Mouse (Mus musculus): Measurements from ENCODE around the gene BC028528. TPM values are rescaled to one million over a fixed set of nuclear protein-coding genes. Genes with fewer than 3 reads are reported as not detected.

BC028528 gene
- polyA plus RNA-seq, 1 experiment, result 1.5 TPM

GRCm38 (mm10) chr3:95889664-95890063, 2.1 kb downstream of the BC028528 start:
- H3K36me3 ChIP-seq (ENCODE audit: control insufficient read depth, insufficient read depth, low read length), result no peaks in the 10 kb centered on the region
- H3K27me3 ChIP-seq (ENCODE audit: control insufficient read depth, insufficient read depth, low read length), result no peaks in the 10 kb centered on the region
- no peak overlapping the region for H3K27ac ChIP-seq (ENCODE audit: insufficient read depth, low read depth, low read length)
- peaks cover 18% of the 10 kb centered on the region; the same call in 1 of the 2 replicates for H3K4me1 ChIP-seq (ENCODE audit: control insufficient read depth, insufficient read depth, insufficient read length, low read length)
- no peak for TF ChIP-seq POLR2A (IDR thresholded peaks at IDR 0.05; ENCODE audit: low read depth, low read length)
- no peak for TF ChIP-seq CTCF (IDR thresholded peaks at IDR 0.05; ENCODE audit: extremely low read depth, insufficient read length, insufficient replicate concordance, low read depth, low read length)
- no peak overlapping the region for H3K4me3 ChIP-seq (ENCODE audit: low read depth, low read length)
- WGBS, result 71% methylated on average over 3 of the region's 3 CpGs

GRCm38 (mm10) chr3:95887596-95887995, 4.2 kb downstream of the BC028528 start:
- H3K27me3 ChIP-seq (ENCODE audit: control insufficient read depth, insufficient read depth, low read length), result no peaks in the 10 kb centered on the region
- H3K4me1 ChIP-seq (ENCODE audit: control insufficient read depth, insufficient read depth, insufficient read length, low read length), result peaks cover 21% of the 10 kb centered on the region; the same call in 1 of the 2 replicates
- no peaks in the 10 kb centered on the region for H3K36me3 ChIP-seq (ENCODE audit: control insufficient read depth, insufficient read depth, low read length)
- WGBS, result 36% methylated on average over 4 of the region's 4 CpGs
- TF ChIP-seq POLR2A (IDR thresholded peaks at IDR 0.05; ENCODE audit: low read depth, low read length) (peak; percentile 77; the same call in 1 of the 2 replicates), CTCF (IDR thresholded peaks at IDR 0.05; ENCODE audit: extremely low read depth, insufficient read length, insufficient replicate concordance, low read depth, low read length) (no peak)
- H3K4me3 ChIP-seq (ENCODE audit: low read depth, low read length), result no peak overlapping the region
- H3K27ac ChIP-seq (ENCODE audit: insufficient read depth, low read depth, low read length), result no peak overlapping the region

- H3K27me3 ChIP-seq (ENCODE audit: control insufficient read depth, insufficient read depth, low read length), result no peaks in the 10 kb centered on the region
- no peak overlapping the region for H3K4me3 ChIP-seq (ENCODE audit: low read depth, low read length)
- TF ChIP-seq POLR2A (IDR thresholded peaks at IDR 0.05; ENCODE audit: low read depth, low read length) (peak; percentile 26; the same call in 1 of the 2 replicates), CTCF (IDR thresholded peaks at IDR 0.05; ENCODE audit: extremely low read depth, insufficient read length, insufficient replicate concordance, low read depth, low read length) (no peak)
- H3K4me1 ChIP-seq (ENCODE audit: control insufficient read depth, insufficient read depth, insufficient read length, low read length), result peaks cover 24% of the 10 kb centered on the region; the same call in 1 of the 2 replicates
- peak overlapping the region; percentile 92 for H3K27ac ChIP-seq (ENCODE audit: insufficient read depth, low read depth, low read length)
- H3K36me3 ChIP-seq (ENCODE audit: control insufficient read depth, insufficient read depth, low read length), result no peaks in the 10 kb centered on the region
- 38% methylated on average over 5 of the region's 5 CpGs for WGBS
Observed at GRCm38 (mm10) chr3:95884400-95884799, 7.4 kb downstream of the BC028528 start.

- WGBS, result 2% methylated on average over 24 of the region's 24 CpGs
- peak overlapping the region; percentile 75 for H3K4me3 ChIP-seq (ENCODE audit: low read depth, low read length)
- no peaks in the 10 kb centered on the region for H3K27me3 ChIP-seq (ENCODE audit: control insufficient read depth, insufficient read depth, low read length)
- no peak for TF ChIP-seq POLR2A (IDR thresholded peaks at IDR 0.05; ENCODE audit: low read depth, low read length)
- peak; percentile 73; the same call in 1 of the 2 replicates for TF ChIP-seq CTCF (IDR thresholded peaks at IDR 0.05; ENCODE audit: extremely low read depth, insufficient read length, insufficient replicate concordance, low read depth, low read length)
- H3K36me3 ChIP-seq (ENCODE audit: control insufficient read depth, insufficient read depth, low read length), result no peaks in the 10 kb centered on the region
- H3K27ac ChIP-seq (ENCODE audit: insufficient read depth, low read depth, low read length), result peak overlapping the region; percentile 84
- H3K4me1 ChIP-seq (ENCODE audit: control insufficient read depth, insufficient read depth, insufficient read length, low read length), result peaks cover 23% of the 10 kb centered on the region; the same call in 1 of the 2 replicates
Observed at GRCm38 (mm10) chr3:95882816-95883425, 8.9 kb downstream of the BC028528 start.

GRCm38 (mm10) chr3:95881979-95882815, 9.6 kb downstream of the BC028528 start, which contains the start of gene Ciart:
TSS of gene Ciart (minus strand) at chr3:95882251.
- Histone ChIP-seq H3K4me1 (ENCODE audit: control insufficient read depth, insufficient read depth, insufficient read length, low read length) (peaks cover 17% of the 10 kb centered on the region; the same call in 1 of the 2 replicates), H3K4me3 (ENCODE audit: low read depth, low read length) (peak within 1 kb of the TSS; percentile 75), H3K27me3 (ENCODE audit: control insufficient read depth, insufficient read depth, low read length) (no peaks in the 10 kb centered on the region), H3K27ac (ENCODE audit: insufficient read depth, low read depth, low read length) (peak within 1 kb of the TSS; percentile 84), H3K36me3 (ENCODE audit: control insufficient read depth, insufficient read depth, low read length) (no peaks in the 10 kb centered on the region)
- TF ChIP-seq CTCF (IDR thresholded peaks at IDR 0.05; ENCODE audit: extremely low read depth, insufficient read length, insufficient replicate concordance, low read depth, low read length) (no peak), POLR2A (IDR thresholded peaks at IDR 0.05; ENCODE audit: low read depth, low read length) (peak; percentile 41; the same call in 1 of the 2 replicates)
- WGBS, result under 1% methylated on average over 66 of the region's 66 CpGs

GRCm38 (mm10) chr3:95879063-95879462, 12.7 kb downstream of the BC028528 start:
- TF ChIP-seq POLR2A (IDR thresholded peaks at IDR 0.05; ENCODE audit: low read depth, low read length), result no peak
- no peak for TF ChIP-seq CTCF (IDR thresholded peaks at IDR 0.05; ENCODE audit: extremely low read depth, insufficient read length, insufficient replicate concordance, low read depth, low read length)
- Histone ChIP-seq H3K27ac (ENCODE audit: insufficient read depth, low read depth, low read length) (no peak overlapping the region), H3K27me3 (ENCODE audit: control insufficient read depth, insufficient read depth, low read length) (no peaks in the 10 kb centered on the region), H3K36me3 (ENCODE audit: control insufficient read depth, insufficient read depth, low read length) (peaks cover 1% of the 10 kb centered on the region; the same call in 1 of the 2 replicates), H3K4me1 (ENCODE audit: control insufficient read depth, insufficient read depth, insufficient read length, low read length) (peaks cover 6% of the 10 kb centered on the region; the same call in 1 of the 2 replicates), H3K4me3 (ENCODE audit: low read depth, low read length) (no peak overlapping the region)
- 69% methylated on average over 4 of the region's 4 CpGs for WGBS

- peak overlapping the region; percentile 45 for H3K4me3 ChIP-seq (ENCODE audit: low read depth, low read length)
- no peak overlapping the region for H3K27ac ChIP-seq (ENCODE audit: insufficient read depth, low read depth, low read length)
- TF ChIP-seq POLR2A (IDR thresholded peaks at IDR 0.05; ENCODE audit: low read depth, low read length) (no peak), CTCF (IDR thresholded peaks at IDR 0.05; ENCODE audit: extremely low read depth, insufficient read length, insufficient replicate concordance, low read depth, low read length) (no peak)
- no peaks in the 10 kb centered on the region for H3K27me3 ChIP-seq (ENCODE audit: control insufficient read depth, insufficient read depth, low read length)
- 18% methylated on average over 7 of the region's 7 CpGs for WGBS
- peaks cover 9% of the 10 kb centered on the region for H3K36me3 ChIP-seq (ENCODE audit: control insufficient read depth, insufficient read depth, low read length)
- H3K4me1 ChIP-seq (ENCODE audit: control insufficient read depth, insufficient read depth, insufficient read length, low read length), result no peaks in the 10 kb centered on the region; the same call in 1 of the 2 replicates
Observed at GRCm38 (mm10) chr3:95872048-95872447, 19.8 kb downstream of the BC028528 start.
